Mouse (Mus musculus): ENCODE results near the gene Tpm3.

Tpm3 gene

GRCm38 (mm10) chr3:90136660-90137059 lies 64.2 kb downstream of the Tpm3 start:
- peak; percentile 51 for DNase-seq (ENCODE audit: low read depth)

- no peak for DNase-seq (ENCODE audit: low read depth)
Observed at GRCm38 (mm10) chr3:90137606-90138005, 65.2 kb downstream of the Tpm3 start.

- DNase-seq (ENCODE audit: low read depth), result no peak
Observed at GRCm38 (mm10) chr3:90139962-90140361, 67.5 kb downstream of the Tpm3 start.

GRCm38 (mm10) chr3:90145461-90145860 lies 73.0 kb downstream of the Tpm3 start:
- DNase-seq (ENCODE audit: low read depth), result no peak

GRCm38 (mm10) chr3:90146651-90147050 lies 74.2 kb downstream of the Tpm3 start:
- DNase-seq (ENCODE audit: low read depth), result no peak

Measured in naive thymus-derived CD4-positive, alpha-beta T cell, adult 2 months (primary cell).